In genomic region chr9:40433286-40433685, GRCm38 (mm10) we compare ENCODE assay signal across 20 mouse cellular contexts.
"Had no signal": no experiment of that assay in that cellular context is flagged by ENCODE, and none has a peak within 500 bp of the region (broad histone marks: within the 10 kb centered on the region; RNA-seq: fewer than 3 reads in every experiment).

No protein-coding gene starts in this region.

- H3K9ac ChIP-seq: kidney, embryonic 15.5 days; liver, embryonic 13.5 days; midbrain, embryonic 15.5 days; neural tube, embryonic 12.5 days; neural tube, embryonic 15.5 days had no signal

- H3K4me1 ChIP-seq: liver, embryonic 13.5 days; neural tube, embryonic 12.5 days; neural tube, embryonic 15.5 days had no signal

- H3K27me3 ChIP-seq: kidney, embryonic 15.5 days; liver, embryonic 13.5 days; midbrain, embryonic 15.5 days; neural tube, embryonic 12.5 days; neural tube, embryonic 15.5 days had no signal

- DNase-seq: kidney, adult 11 months; kidney, adult 8-10 months; kidney, postnatal 10 days; kidney, postnatal 36 days; liver, embryonic 13.5 days; lung, adult 2 months; lung, postnatal 14 days; lung, postnatal 4 days; right cerebral cortex, adult 18-20 months; right cerebral cortex, postnatal 14 days; right cerebral cortex, postnatal 4 days; thymus, adult 2 months; thymus, postnatal 25 days had no signal

- ATAC-seq: midbrain, embryonic 15.5 days had no signal

- H3K36me3 ChIP-seq: kidney, embryonic 15.5 days; liver, embryonic 13.5 days; midbrain, embryonic 15.5 days; neural tube, embryonic 12.5 days; neural tube, embryonic 15.5 days had no signal

- H3K27ac ChIP-seq: kidney, embryonic 15.5 days; left cerebral cortex, adult 2 months; liver, embryonic 13.5 days; midbrain, embryonic 15.5 days; neural tube, embryonic 12.5 days; neural tube, embryonic 15.5 days; stomach, postnatal 0 days had no signal

- H3K4me2 ChIP-seq: kidney, embryonic 15.5 days; liver, embryonic 13.5 days; midbrain, embryonic 11.5 days; midbrain, embryonic 15.5 days; neural tube, embryonic 12.5 days; neural tube, embryonic 15.5 days had no signal

- H3K4me3 ChIP-seq: kidney, embryonic 15.5 days; left cerebral cortex, adult 2 months; liver, embryonic 13.5 days; midbrain, embryonic 15.5 days; neural tube, embryonic 12.5 days; neural tube, embryonic 15.5 days had no signal

- H3K9me3 ChIP-seq: kidney, embryonic 15.5 days; liver, embryonic 13.5 days; midbrain, embryonic 15.5 days; neural tube, embryonic 12.5 days; neural tube, embryonic 15.5 days had no signal
